Mouse (Mus musculus) ES-E14 (cell line): Measurements from ENCODE around the gene Fcamr.

Source experiments
- HCFC1 ChIP-seq: IDR thresholded peaks from 2 replicates; pipeline ENCODE4 v1.6.1; 2012; ENCODE audit warnings: low read length, inconsistent platforms, borderline replicate concordance; ENCODE audit not compliant: insufficient read depth
- ZNF384 ChIP-seq: IDR thresholded peaks from 2 replicates; pipeline ENCODE4 v1.6.1; 2012; ENCODE audit warnings: low read depth, low read length, inconsistent platforms

DNA sequence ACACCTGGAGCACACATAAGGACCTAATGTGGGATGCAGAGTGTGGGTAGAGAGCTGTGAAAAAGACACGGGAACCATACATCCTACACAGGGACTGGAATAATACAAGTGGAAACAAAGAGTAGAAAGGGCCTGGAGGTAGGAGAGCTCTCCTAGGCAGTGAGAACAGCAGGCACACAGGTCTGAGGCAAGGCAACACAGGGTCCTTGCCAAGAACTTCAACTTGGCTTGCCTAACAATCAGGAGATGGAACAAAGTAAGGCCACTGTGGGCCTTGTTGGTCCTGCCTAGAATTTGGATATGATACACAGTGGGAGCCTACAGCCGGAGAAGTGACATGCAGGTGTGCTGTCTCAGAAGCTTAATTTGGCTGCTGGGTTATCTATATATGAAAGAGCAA is 30.8 kb upstream of the Fcamr start:
- TF ChIP-seq ZNF384 (no peak), HCFC1 (no peak)
